In the genomic region with DNA sequence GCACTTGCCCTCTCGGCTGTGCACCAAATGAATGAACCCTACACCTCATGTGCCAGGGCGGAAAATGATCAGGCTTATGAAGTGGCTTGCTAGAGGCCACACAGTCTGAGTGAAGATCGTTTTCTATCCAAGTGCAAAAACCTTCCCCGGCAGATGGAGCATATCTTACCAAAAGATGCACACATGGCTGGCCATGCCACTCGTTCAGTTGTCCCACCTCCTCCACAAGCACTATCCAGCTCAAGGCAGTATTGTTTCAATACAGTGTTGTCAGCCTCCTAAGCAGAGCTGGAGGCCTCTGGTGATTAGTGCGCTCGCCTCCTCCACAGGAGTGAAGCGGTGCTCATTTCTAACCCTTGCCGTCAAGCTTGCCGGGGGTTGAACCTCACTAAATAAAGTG, we compare ENCODE assay signal across 9 mouse cellular contexts.
DNase-seq lines count a peak whose midpoint lies in the region; ATAC-seq and TF ChIP-seq lines count a peak whose summit lies in the region.
"Had no signal": no experiment of that assay in that cellular context is flagged by ENCODE, and none has a peak within 500 bp of the region (broad histone marks: within the 10 kb centered on the region; RNA-seq: fewer than 3 reads in every experiment).

No protein-coding gene starts in this region.

- H3K4me1 ChIP-seq in cerebellum, adult 2 months (ENCODE audit: control insufficient read depth, insufficient read depth, low read length) = peaks cover 4% of the 10 kb centered on the region
- H3K4me1 ChIP-seq in bone marrow macrophage, adult 2 months (ENCODE audit: control insufficient read depth, insufficient read depth, low read length) = peaks cover 26% of the 10 kb centered on the region
- H3K4me1 ChIP-seq: limb, embryonic 13.5 days had no signal

- H3K27me3 ChIP-seq in cerebellum, adult 2 months (ENCODE audit: control insufficient read depth, insufficient read depth, low read length) = no peaks in the 10 kb centered on the region
- H3K27me3 ChIP-seq: limb, embryonic 13.5 days had no signal

- peak overlapping the region; percentile 49 for H3K4me3 ChIP-seq in cerebellum, adult 2 months (replicated peaks; ENCODE audit: insufficient read depth, low read depth, low read length)
- peak overlapping the region; percentile 37 for H3K4me3 ChIP-seq in bone marrow macrophage, adult 2 months (ENCODE audit: insufficient read depth, low read length)
- H3K4me3 ChIP-seq: limb, embryonic 13.5 days had no signal

- DNase-seq in cerebellum, adult 2 months = no peak
- no peak for DNase-seq in cerebellum, adult 9-10 months
- DNase-seq in layer of hippocampus, adult 11-12 months (ENCODE audit: low spot score) = peak; percentile 44
- no peak for DNase-seq in layer of hippocampus, adult 8-10 months (ENCODE audit: low spot score in 2 of 2)
- no peak for DNase-seq in adrenal gland, postnatal 25 days
- DNase-seq in layer of hippocampus, adult 9-11 months = no peak

- TF ChIP-seq CTCF in cerebellum, adult 2 months (IDR thresholded peaks at IDR 0.05; ENCODE audit: borderline replicate concordance, insufficient read depth, low read depth, low read length) = no peak
- no peak for TF ChIP-seq CTCF in bone marrow macrophage, adult 2 months (IDR thresholded peaks at IDR 0.05; ENCODE audit: low read depth, low read length)

- 63% methylated on average over 10 of the region's 10 CpGs for WGBS in cerebellum, adult 2 months

- H3K27ac ChIP-seq in cerebellum, adult 2 months (ENCODE audit: insufficient read depth, low read length) = no peak overlapping the region
- peak overlapping the region; percentile 88 for H3K27ac ChIP-seq in bone marrow macrophage, adult 2 months (ENCODE audit: insufficient read depth, low read depth, low read length)
- H3K27ac ChIP-seq: limb, embryonic 13.5 days had no signal

- peak; percentile 19; the same call in 1 of the 2 replicates for ATAC-seq in megakaryocyte progenitor cell, adult 5-6 weeks (replicated peaks; ENCODE audit: poor library complexity)

- no peak for TF ChIP-seq POLR2A in cerebellum, adult 2 months (IDR thresholded peaks at IDR 0.05; ENCODE audit: borderline replicate concordance, insufficient read depth, low read length)
- no peak for TF ChIP-seq POLR2A in bone marrow macrophage, adult 2 months (IDR thresholded peaks at IDR 0.05; ENCODE audit: borderline replicate concordance, low read depth, low read length)
